Mouse (Mus musculus): ENCODE results near the gene Mapk9.

DNA sequence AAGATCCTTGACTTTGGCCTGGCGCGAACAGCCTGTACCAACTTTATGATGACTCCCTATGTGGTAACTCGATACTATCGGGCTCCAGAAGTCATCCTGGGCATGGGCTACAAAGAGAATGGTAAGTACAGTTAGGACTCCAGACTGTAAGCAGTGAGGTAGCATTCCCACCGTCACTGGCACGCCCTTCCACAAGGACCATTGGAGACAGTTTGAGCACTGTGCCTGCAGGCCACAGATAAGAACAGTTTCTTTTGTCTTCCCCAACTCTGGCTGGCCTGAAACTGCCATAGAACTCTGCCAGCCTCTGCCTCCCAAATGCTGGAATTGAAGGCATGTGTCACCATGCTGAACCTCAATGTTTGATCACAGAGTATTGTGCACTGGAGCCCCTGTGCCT is 26.2 kb downstream of the Mapk9 start:
- TF ChIP-seq POLR2A (IDR thresholded peaks at IDR 0.05; ENCODE audit: low read depth, low read length) (no peak), CTCF (IDR thresholded peaks at IDR 0.05; ENCODE audit: extremely low read depth, insufficient read length, insufficient replicate concordance, low read depth, low read length) (no peak)

All from small intestine, adult 2 months (tissue).